Mouse (Mus musculus) embryo, embryonic 11 days (tissue): ENCODE measurements at regions not wholly inside any gene's neighbourhood (a gene's known extent, or its start where the extent isn't known, plus 50 kb on each side); places are given as distances from the start of the nearest gene placed in this dataset.

Source experiments
- DNase-seq: peaks from one replicate; pipeline ENCODE4 v3.0.0-alpha.2; 2015

GRCm38 (mm10) chr16:61171856-61172433 lies 566.6 kb upstream of the Epha6 start:
- DNase-seq: peak; percentile 2

GRCm38 (mm10) chr16:61138106-61138505 lies 532.8 kb upstream of the Epha6 start:
- no peak for DNase-seq
